Mouse (Mus musculus) spleen, embryonic (tissue): ENCODE measurements around the gene Mafg.

Experiments
- CTCF ChIA-PET: fragments of 350-600 bp; sonication (Branson Sonifier 250); formaldehyde crosslinking; loops from one replicate; lab custom pipeline; 2022; lab: Charles Lee

The Mafg gene

DNA sequence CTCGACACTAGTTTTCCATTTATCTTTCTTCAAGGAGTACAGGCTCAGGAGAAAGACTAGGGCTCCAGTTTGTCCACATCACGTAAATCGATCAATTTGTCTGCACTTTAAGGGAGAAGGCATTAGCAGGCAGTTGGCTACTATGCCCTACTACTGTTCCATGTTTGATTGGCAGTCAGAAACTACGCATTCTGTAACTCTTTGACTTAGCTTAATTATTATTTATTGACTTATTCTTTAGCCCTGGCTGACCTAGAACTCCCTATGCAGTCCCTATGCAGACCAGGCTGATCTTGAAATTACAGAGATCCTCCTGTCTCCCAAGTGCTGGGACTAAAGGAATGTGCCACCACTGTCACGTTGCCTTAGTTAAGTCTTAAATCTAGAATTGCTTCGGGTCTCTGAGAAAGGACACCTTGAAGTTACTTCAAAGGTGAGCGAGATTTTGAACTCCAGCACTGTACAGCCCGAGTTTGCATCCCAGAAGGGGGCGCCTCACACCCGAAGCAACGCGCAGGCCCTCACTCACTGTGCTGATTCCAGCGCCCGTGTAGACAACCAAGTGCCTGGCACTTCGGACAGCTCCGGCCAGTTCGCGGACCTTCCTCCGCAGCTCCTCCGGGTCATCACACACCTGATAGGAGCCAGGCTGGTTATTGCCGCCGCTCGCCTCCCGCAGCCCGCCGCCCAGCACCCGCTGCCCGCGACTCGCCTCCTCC, 9.3 kb downstream of the Mafg start:
- CTCF ChIA-PET: interaction anchor here (0.6 to 1.2 kb wide), 6 partner anchors 27 to 305 kb away, joined by 3 to 7 read pairs (median 3); partner anchors contain the start of gene Aspscr1

- CTCF ChIA-PET: interaction anchor here (0.6 to 1.7 kb wide), 4 partner anchors 36 to 113 kb away, joined by 3 to 7 read pairs (median 5); partner anchors contain the start of gene Rac3
Observed at GRCm38 (mm10) chr11:120622805-120623204, 10.6 kb downstream of the Mafg start.

DNA sequence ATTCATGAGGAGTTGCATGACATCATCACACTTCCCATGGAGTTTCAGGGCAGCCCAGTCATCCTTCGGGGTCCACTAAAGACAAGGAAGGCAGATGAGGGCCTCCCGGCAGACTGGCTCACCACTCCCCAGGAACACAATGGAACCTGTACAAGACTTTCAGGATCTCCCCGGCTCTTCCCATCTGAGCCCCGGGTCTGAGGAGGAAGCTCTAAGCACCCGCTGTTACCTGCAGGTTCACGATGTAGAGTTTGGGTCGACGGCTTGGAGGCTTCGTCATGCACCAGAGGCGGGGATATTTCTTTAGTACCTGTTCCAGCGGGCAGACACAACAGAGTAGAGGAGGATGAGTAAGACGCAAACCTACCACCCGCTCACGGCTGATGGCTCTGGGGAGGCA, 13.2 kb downstream of the Mafg start:
- CTCF ChIA-PET: no interaction called here

DNA sequence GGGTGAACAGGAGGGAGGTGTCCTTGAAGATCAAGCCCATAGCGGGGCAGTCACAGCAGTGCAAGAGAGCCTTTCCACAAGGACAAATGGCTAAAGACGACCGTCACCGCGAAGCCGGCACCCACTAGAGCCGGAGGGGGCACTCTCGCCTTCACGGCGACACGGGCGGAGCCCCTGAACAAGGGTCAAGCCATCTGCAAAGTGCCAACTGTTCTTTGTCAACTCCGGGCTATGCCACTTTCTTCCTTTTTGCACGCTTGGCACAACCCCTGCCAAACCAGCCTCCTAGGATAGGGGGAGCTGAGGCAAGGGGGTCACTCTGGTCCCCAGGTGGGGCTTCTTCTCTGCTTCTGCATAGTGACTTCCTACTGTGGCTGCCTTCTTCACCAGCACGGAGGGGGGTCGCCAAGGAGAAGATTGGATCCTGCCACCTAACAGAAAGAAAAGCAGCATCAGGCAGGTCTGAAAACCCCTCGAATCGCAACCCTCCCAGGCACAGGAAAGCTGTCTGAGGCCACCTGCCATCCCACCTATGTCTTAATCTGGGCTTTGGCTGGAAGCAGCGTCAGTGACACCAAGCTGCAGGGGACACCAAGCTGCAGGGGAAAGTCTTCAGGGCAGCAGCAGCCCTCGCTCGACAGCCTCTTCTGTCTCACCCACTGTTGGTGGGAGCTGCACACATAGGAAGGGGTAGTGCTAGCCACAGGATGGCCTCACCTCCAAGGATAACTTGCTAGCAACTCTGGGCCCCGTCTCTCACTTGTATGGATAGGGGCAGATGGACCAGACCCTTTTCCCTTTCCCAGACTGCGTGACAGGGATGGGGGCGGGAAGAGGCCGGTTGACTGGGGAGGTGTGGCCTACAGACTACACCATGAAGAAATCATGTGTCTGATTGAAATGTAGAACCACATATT, 14.5 kb downstream of the Mafg start:
- CTCF ChIA-PET: interaction anchor here (0.6 kb wide), 2 partner anchors 108 to 1256 kb away, joined by 4 read pairs; no protein-coding TSS in a partner anchor

GRCm38 (mm10) chr11:120617519-120618112, 15.8 kb downstream of the Mafg start, which contains the start of gene Pcyt2:
Gene Pcyt2, minus strand, starts transcription at chr11:120617936.
- CTCF ChIA-PET: no interaction called here

DNA sequence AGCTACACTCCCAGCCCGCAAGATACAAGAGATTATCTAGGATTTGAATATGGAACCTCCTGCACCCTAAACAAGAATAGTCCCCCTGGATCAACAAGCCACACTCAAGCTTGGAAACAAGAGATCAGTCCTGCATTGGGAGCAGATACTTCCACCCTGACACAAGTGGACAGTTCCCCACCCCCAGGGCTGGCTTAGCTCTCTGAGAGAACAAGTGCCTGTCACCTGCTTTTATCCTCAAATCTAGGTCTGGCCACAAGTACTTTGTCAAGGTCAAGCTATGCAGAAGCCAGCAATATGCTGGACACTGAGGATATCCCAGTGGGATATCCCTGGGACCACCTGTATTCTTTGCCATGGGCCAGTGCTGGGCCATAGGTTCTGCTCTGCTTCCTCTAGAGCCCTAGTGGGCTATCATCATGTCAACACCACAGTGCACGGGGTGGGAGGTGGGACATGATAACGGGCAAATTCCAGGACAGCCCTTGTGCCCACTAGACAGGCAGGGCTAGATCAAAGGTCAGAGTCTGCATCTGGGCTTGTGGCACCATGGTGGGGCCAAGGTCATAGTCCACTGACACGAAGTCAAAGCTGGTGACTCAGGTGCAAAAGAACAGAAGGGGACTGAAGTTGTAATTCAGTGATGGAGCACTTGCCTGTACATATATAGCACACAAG, 16.6 kb downstream of the Mafg start:
- CTCF ChIA-PET: no interaction called here

DNA sequence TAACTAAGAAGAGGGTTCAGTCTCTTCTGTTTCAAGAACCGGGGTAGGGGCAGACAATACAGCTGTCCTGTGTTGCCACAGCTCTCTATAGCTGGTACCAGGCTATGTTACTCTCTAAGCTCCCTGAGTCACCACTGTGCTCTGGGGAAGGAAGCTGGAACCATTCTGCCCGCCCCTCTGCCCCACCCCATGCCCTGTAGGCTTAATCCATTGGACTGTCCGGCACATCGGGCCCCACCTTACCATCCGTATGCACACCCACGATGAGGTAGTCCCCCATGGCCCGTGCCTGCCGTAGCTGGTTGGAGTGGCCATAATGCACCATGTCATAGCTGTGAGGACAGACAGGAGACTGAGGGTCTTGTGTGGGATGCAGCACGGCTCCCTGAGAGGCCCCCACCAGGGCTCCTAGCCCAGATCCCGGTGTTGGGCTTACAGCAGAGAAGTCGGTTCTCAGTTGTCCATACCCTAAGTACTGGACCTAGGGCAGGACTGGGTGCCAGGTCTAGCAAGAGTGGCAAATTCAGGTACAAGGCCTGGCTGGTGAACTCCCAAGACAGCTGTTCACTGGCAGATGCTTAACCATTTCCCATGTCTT, 17.7 kb downstream of the Mafg start:
- CTCF ChIA-PET: no interaction called here

GRCm38 (mm10) chr11:120615167-120615566, 18.2 kb downstream of the Mafg start:
- CTCF ChIA-PET: no interaction called here

DNA sequence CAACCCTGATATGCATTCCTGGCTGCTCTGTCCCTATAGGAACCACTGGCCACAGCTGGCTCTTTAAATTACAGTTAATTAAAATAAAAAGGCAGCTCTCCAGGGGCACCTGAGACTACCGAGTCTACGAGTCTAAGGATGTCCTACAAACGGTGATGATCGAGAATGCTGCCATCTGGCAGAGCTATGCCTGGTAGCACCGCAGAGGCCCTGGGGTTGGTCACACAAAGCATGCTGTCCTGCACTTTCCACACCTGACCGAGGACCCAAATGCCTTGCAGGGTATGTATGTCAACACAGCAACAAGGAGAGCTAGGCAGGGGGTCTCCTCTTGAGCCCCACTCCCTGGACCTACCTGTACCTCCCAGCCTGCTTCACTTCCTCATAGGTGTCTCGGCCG, 19.4 kb downstream of the Mafg start:
- CTCF ChIA-PET: no interaction called here

DNA sequence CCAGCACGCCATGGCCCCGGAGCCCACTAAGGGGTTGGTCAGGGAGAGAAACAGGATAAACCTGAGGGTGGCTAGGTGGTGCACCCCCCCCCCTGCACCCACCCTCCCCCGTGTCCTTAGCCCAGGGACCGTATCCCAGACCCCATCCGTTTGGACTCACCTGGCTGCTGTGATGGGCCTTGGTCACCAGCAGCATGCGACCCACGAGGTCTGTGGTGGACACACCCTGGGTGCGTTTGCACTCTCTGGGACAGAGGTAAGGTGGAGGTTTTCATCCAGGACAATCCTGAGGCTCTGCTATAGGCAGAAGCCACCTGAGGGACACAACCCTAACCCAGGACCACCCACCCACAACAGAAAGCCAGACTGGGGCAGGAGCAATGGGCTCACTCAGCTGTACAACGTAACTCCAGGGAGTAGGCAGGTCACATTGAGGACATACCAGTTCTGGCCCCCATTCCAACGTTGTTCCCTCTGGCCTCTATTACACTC, 19.9 kb downstream of the Mafg start:
- CTCF ChIA-PET: no interaction called here

- CTCF ChIA-PET: no interaction called here
Observed at GRCm38 (mm10) chr11:120612763-120613162, 20.6 kb downstream of the Mafg start.

- CTCF ChIA-PET: no interaction called here
Observed at GRCm38 (mm10) chr11:120610477-120611046, 22.8 kb downstream of the Mafg start.

GRCm38 (mm10) chr11:120609250-120609649, 24.1 kb downstream of the Mafg start:
- CTCF ChIA-PET: no interaction called here

- CTCF ChIA-PET: interaction anchor here (0.6 kb wide), 1 partner anchor 257 kb away, joined by 3 read pairs; no protein-coding TSS in a partner anchor
Observed at GRCm38 (mm10) chr11:120608241-120609034, 25.0 kb downstream of the Mafg start, which contains the start of gene Npb. Gene Npb, plus strand, starts transcription at chr11:120608477.

DNA sequence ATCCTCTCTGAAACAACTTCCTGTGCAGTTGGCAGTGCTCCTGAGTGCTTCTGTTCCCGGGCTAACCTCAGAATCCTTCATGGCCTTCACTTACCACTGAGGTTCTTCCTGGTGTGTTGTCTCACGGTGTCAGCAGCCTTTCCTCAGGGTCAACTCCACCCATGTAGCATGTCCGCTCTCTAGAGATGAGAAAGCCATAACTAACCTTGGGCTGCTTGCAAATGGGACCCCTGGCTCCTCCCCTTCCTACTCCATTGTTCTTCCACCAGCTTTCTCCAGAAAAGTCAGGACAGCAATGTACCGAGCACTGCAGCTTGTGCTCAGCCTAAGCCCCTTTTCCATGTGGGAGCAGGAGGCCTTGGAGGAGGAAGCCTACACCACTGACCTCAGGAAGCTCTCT, 26.6 kb downstream of the Mafg start:
- CTCF ChIA-PET: no interaction called here

DNA sequence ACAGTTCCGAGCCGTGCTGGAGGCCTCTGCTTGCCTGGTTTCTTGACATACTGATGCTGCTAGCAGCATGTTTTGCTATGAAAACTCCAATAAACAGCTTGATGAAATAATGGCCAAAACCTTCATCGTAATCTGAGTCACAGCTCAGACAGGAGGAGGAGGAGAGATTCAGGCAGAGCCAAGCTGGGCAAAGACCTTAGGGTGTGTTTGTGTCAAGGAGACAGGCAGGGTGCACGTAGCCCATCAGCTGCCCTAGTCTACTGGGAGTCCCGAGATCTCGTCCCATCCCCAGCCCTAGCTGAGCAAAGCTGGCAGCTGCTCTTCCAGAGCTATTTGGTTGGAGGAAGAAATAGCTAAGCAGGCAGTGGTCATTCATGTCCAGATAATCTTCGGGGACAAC, 27.7 kb downstream of the Mafg start:
- CTCF ChIA-PET: interaction anchor here (1.1 kb wide), 1 partner anchor 16 kb away, joined by 3 read pairs; no protein-coding TSS in a partner anchor

DNA sequence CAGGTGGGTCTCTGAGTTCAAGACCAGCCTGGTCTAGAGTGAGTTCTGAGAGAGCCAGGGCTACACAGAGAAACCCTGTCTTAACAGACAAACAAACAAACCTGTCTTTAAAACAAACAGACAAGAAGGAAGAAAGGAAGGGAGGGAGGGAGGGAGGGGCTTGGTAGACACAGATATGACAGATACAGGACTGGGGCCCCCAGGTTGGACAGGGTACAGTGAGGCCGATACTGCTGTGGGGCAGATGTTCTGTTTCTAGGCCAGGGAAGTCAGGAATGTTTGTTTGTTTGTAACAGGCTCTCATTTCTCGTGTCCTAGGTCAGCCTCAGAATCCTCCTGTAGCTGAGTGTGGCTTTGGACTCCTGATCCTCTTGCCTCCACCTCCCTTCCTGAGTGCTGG, 29.9 kb downstream of the Mafg start:
- CTCF ChIA-PET: no interaction called here

- CTCF ChIA-PET: no interaction called here
Observed at GRCm38 (mm10) chr11:120600716-120601115, 32.7 kb downstream of the Mafg start.

DNA sequence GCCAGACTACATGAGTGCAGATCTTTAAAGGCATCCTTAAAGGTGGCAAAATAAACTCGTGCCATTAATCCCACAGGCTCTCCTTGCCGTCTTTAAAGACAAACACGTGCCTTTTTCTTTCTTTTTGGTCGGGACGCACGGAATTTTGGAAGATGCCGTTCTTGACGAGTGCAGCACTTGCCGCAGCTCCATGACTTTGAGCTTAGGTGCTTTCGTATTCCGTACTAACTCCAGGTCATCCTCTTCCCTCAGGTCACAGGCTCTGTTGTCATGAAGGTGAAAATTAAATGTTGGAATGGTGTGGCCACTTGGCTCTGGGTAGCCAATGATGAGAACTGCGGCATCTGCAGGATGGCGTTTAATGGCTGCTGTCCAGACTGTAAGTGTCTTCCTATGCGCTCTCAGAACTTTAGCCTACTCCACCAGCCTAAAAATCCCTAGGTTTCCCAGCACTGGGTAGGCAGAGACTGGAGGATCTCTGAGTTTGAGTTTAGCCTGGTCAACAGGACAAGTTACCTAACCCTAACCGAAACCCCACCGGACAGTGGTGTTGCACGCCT, 34.3 kb downstream of the Mafg start:
- CTCF ChIA-PET: interaction anchor here (1.1 kb wide), 1 partner anchor 19 kb away, joined by 4 read pairs; no protein-coding TSS in a partner anchor
